Mouse (Mus musculus) heart, postnatal 10 days (tissue): ENCODE measurements around the gene Slc43a2. TPM values are rescaled to one million over a fixed set of nuclear protein-coding genes. Genes with fewer than 3 reads are reported as not detected.

Experiments
- DNase-seq, 2 experiments: peaks; one replicate each; pipeline ENCODE4 v3.0.0; 2021
- intact Hi-C: fragments of 180-260 bp; cut with DNase I; formaldehyde crosslinking; loops from one replicate; pipeline ENCODE4 v1.15.1; 2025
- total RNA-seq, 2 experiments: library from RNA; stranded (reverse); gene quantifications; 2 replicates each; pipeline ENCODE4 v1.2.3; 2021

Gene Slc43a2
- total RNA-seq: 10 to 100 TPM; 14.2 to 17.3 TPM

DNA sequence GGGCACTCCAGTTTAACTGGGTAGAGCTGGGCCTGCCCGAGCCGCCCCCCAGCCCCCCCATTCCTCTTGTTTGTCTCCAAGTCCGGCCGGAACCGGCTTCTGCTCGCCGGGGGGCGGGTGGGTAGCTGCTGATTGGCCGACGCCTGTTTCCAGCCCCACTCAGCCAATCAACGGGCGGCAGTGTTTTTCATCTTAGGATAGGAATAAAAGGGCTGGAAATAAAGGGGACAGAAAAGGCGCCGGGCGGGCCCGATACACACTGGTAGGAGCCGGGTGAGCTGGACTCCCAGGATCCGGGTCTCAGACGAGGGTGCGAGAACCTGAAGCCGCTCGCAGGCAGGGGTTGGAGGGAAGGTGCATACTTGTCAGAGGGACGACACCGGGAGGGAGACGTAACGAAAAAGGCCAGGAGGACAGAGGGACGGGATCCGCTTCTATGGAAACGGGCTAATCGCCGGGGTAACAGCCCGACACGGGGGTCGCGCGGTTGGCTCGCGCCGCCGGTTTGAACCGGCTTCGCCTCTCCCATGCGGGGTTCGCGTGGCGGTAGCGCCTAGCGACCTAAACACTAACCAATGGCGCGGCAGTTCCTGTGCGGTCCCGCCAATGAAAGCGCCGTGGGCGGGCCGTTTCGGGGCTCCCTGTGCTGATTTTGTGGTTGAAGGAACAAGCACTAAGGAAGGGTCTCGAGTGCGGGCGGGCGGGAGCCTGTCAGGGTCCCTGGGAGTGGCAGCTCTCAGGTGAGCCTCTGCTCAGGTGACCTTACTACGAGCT is at the start of gene Slc43a2:
Gene Slc43a2, plus strand, starts transcription at position 226 of the 774 bp plus-strand sequence.
- intact Hi-C loops: no loop called here
- DNase-seq: peak; percentile 95 to 97

GRCm38 (mm10) chr11:75486192-75486591 is 45.3 kb upstream of the Slc43a2 start:
- DNase-seq: no peak
- intact Hi-C loops: loop anchor here (1.0 kb wide), 1 partner anchor 18 kb away; no protein-coding TSS in a partner anchor

DNA sequence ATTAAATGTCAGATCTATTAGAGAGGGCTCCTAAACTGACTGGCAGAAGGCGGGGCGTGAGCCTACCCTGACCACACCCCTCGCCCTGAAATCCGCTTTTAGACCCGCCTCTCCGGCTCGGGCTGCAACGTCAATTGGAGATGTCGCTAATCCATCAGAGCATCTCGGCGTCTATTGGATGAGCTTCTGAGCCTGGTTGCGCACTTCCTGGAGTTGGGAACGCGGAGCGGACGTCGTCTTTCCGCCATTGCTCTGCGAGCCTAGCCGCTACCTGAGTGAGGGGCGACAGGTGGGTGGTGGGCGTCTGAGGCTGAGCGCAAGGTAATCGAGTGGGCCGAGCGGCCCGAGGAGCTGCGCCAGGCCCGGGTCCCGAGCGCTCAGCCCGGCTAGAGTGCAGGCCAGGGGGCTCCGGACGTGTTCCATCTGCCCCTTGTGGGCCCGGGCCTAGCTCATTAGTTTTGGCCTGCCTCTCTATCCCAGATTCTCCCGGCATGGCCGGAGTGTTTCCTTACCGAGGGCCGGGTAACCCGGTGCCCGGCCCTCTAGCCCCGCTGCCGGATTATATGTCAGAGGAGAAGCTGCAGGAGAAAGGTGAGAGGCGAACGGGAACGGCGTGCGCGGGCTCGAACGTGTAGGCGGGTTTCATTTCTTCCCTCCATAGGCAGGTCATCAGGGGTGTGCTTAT is 44.8 kb upstream of the Slc43a2 start, which contains the start of gene Prpf8:
Gene Prpf8, plus strand, starts transcription at position 216 of the 685 bp plus-strand sequence.
- DNase-seq: peak; percentile 99
- intact Hi-C loops: loop anchor here (1.0 kb wide), 1 partner anchor 18 kb away; no protein-coding TSS in a partner anchor

GRCm38 (mm10) chr11:75487496-75487895 is 44.0 kb upstream of the Slc43a2 start:
- intact Hi-C loops: no loop called here

DNA sequence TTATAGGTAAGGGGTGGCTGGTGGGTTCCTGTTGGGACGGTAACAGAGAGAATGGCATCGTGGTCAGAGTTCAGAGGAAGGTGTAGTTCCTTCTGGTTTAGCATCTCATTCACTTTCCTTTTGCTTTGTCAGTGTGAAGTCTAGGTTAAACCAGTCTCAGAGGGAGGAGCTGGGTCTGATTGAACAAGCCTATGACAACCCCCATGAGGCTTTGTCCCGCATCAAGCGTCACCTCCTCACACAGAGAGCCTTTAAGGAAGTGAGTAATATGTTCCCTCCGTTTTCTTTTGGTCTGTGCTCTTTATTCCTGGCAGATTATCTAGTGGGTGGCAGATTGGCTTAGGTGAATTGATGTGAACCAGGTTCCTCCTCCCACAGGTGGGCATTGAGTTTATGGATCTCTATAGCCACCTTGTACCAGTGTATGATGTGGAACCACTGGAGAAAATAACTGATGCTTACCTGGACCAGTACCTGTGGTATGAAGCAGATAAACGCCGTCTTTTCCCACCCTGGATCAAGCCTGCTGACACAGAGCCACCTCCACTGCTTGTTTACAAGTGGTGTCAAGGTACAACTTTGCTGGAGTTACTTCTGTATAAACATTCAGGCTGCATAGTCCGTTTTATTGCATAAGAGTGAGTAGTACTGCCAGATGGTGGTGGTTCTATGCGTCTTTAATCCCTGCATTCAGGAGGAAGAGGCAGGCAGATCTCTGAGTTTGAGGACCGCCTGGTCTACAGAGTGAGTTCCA is 37.0 kb upstream of the Slc43a2 start:
- intact Hi-C loops: no loop called here
- no peak for DNase-seq

More at GRCm38 (mm10) chr11:75487496-75487895, 44.0 kb upstream of the Slc43a2 start:
- no peak for DNase-seq

DNA sequence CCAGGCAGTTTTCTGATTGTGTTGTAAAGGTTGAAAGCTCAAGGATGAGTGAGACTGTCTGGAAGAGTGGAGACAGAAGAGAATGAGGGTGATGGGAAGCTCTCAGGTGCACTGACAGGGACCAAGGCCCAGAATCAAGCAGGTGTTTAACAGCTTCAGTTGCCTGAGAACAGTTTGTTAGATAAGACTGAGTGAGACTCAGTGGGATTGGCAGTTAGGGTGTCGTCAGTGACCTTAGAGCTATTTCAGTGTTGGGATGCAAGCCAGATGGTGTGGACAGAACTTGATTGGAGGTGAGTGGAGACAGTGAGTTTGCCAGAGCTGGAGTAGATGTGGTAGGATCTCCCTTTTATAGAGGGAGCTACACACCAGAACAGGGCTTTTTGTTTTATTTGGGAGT is 33.4 kb upstream of the Slc43a2 start:
- DNase-seq: peak; percentile 69 to 72
- intact Hi-C loops: no loop called here

GRCm38 (mm10) chr11:75508162-75508561 is 23.3 kb upstream of the Slc43a2 start:
- intact Hi-C loops: loop anchor here (2.0 kb wide), 1 partner anchor 39 kb away; no protein-coding TSS in a partner anchor
- no peak for DNase-seq

- intact Hi-C loops: loop anchor here (2.0 kb wide), 1 partner anchor 40 kb away; no protein-coding TSS in a partner anchor
- peak in 1 of 2 experiments; percentile 41 for DNase-seq
These were observed 22.6 kb upstream of the Slc43a2 start for GRCm38 (mm10) chr11:75508904-75509303.

GRCm38 (mm10) chr11:75509741-75510626 is 21.5 kb upstream of the Slc43a2 start, which contains the start of gene Rilp:
TSS of gene Rilp (plus strand) at chr11:75510094.
- DNase-seq: peak; percentile 92 to 94
- intact Hi-C loops: loop anchor here (2.0 to 5.0 kb wide), 2 partner anchors 41 to 108 kb away; no protein-coding TSS in a partner anchor

GRCm38 (mm10) chr11:75510627-75510993 is 20.9 kb upstream of the Slc43a2 start:
- DNase-seq: peak; percentile 97 to 98
- intact Hi-C loops: loop anchor here (5.0 kb wide), 1 partner anchor 108 kb away; no protein-coding TSS in a partner anchor

DNA sequence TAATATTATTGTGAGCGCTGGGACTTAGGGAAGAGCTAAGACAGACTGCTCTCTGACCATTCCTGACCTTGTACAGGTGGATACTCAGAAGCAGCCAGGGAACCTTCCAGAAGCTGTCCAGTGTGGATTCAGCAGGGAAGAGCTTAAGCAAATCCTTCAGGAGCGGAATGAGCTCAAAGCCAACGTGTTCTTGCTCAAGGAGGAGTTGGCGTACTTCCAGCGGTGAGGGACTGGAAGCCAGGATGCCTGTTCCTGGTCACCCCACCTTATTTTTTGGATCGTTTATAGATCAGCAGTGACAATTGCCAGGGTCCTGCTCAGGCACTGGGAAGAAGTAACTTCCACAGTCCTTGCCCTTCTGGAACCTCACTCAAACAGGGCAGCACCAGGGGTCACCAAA is 20.3 kb upstream of the Slc43a2 start:
- intact Hi-C loops: loop anchor here (5.0 kb wide), 1 partner anchor 109 kb away; no protein-coding TSS in a partner anchor
- peak; percentile 48 to 71 for DNase-seq

DNA sequence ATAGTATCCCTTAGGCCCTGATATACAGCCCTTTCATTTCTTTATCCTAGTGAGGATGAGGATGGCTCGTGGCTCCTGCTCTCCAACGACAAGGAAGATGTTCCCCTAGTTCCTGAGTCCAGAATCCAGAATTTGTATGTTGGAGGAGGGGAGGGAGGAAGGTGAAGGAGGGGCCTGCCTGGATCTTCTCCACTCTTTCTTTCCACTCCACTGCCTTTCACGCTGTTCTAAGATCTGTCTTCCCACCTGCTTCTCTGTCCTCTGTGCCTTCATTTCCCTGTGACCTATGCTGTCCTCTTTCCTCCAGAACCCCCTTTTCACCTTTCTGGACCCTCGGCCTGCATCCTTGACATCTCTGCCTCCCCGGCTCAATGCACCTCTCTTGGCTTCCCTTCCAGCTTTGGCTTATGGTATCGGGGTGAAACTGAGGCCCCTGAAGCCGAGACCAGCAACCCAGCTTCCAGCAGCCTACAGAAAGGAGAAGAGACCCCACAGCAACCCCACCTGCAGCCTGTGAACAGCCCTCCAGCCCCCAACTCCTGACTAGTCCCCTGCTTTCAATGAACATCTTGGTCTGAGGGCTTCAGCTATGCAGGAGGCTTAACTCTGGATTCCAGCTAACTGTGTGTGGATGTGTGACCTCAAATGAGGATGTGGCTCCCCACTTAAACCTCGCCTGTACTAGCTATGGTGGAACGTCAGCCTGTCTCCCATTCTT is 19.0 kb upstream of the Slc43a2 start:
- no peak for DNase-seq
- intact Hi-C loops: loop anchor here (5.0 kb wide), 1 partner anchor 110 kb away; no protein-coding TSS in a partner anchor

GRCm38 (mm10) chr11:75513336-75513735 is 18.2 kb upstream of the Slc43a2 start, which contains the start of gene Scarf1:
TSS of gene Scarf1 (plus strand) at chr11:75513540.
- DNase-seq: peak; percentile 67 to 77
- intact Hi-C loops: loop anchor here (5.0 kb wide), 1 partner anchor 111 kb away; no protein-coding TSS in a partner anchor

DNA sequence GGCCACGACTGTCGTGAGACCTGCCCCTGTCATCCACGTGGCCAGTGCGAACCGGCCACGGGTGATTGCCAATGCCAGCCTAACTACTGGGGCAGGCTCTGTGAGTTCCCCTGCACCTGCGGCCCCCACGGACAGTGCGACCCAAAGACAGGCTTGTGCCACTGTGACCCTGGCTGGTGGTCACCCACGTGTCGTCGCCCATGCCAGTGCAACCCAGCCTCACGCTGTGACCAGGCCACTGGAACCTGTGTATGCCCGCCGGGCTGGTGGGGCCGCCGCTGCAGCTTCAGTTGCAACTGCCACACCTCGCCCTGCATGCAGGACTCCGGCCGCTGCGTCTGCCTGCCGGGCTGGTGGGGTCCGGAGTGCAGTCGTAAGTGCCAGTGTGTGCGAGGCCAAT is 16.3 kb upstream of the Slc43a2 start:
- DNase-seq: no peak
- intact Hi-C loops: no loop called here

DNA sequence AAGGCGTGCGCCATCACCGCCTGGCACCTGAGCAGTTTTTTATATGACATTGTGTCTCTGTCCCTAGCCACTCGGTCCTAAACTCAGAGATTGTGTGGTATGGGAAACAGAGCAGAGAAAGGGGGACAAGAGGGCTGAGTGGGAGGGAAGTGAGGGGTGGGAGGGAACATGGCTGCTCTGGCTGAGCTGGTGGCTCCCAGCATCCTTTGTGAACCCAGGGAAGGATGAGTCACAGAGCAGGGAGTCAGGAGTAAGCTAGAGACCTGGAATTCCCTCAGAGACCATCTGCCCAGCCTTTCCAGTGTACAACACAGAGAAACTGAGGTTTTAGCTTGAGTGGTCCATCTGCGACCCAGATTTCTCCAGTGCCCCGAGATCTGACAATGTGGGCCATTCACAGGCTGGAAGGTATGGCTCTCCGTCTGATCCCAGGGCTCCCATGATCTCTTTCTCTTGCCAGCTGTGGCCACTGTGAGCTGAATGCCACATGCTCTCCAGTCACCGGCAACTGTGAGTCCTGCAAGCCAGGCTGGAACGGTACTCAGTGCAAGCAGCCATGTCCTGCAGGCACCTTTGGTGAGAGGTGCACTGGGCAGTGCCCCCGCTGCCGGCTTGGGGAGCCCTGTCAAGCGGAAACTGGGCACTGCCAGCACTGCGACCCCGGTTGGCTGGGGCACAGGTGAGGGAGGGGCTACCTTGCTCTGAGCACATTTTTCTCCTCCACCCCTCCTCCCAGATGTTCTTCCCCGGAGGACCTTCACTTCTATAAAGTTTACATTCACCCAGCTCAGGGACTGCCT is 11.5 kb upstream of the Slc43a2 start:
- no peak for DNase-seq
- intact Hi-C loops: no loop called here

DNA sequence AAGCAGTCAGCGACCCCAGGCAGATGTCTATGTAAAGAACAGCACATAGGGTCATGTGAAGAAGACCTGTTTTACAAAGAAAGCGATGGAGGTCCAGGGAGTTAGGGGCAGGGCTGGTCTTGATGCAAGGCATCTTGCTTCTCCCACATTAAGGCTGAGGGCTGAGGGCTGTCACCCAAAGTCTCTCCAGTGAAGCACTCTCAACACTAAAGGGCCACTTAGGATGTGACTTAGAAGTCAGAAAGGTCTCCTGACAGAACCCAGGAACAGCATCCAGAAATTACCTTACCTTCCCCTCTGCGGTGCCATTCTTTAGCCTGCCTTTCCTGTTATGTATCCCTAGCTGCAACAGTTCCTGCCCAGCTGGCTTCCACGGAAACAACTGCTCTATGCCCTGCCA is 9.9 kb upstream of the Slc43a2 start:
- DNase-seq: no peak
- intact Hi-C loops: no loop called here

DNA sequence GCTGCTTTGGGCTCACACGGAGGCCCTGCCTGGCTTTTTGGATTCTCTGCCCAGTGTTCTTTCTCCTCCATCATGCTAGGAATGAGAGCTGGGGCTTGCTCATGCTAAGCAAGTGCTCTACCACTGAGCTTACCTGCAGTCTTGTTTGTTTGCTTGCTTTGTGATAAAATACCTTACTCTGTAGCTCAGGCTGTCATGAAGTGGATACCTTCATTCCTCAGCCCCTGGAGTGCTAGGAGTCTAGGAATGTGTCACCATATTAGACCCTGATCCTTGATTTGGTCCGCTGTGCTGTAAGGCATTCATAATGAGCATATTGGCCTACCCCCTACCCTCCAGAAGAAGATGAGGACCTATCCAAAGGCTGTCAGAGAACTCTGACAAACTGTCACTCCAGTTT is 8.7 kb upstream of the Slc43a2 start:
- no peak for DNase-seq
- intact Hi-C loops: no loop called here
